Mouse (Mus musculus) lung, postnatal 0 days (tissue): ENCODE data around the gene Zfp740.

Experiments used
- CTCF ChIP-seq: IDR thresholded peaks from 2 replicates; pipeline ENCODE4 v1.5.1; 2016; ENCODE audit warnings: antibody characterized with exemption, mild to moderate bottlenecking
- EP300 ChIP-seq: IDR thresholded peaks from 2 replicates; pipeline ENCODE4 v1.6.1; 2016; ENCODE audit warnings: antibody characterized with exemption, mild to moderate bottlenecking, control low read depth

GRCm38 (mm10) chr15:102169064-102169463, 34.0 kb upstream of the Zfp740 start:
- TF ChIP-seq CTCF (no peak), EP300 (no peak)
